Mouse (Mus musculus): Measurements from ENCODE around the gene Pdzrn3. TPM values are rescaled to one million over a fixed set of nuclear protein-coding genes. Genes with fewer than 3 reads are reported as not detected.

Pdzrn3 gene
- total RNA-seq, 1 experiment from 2014 or later = not detected

DNA sequence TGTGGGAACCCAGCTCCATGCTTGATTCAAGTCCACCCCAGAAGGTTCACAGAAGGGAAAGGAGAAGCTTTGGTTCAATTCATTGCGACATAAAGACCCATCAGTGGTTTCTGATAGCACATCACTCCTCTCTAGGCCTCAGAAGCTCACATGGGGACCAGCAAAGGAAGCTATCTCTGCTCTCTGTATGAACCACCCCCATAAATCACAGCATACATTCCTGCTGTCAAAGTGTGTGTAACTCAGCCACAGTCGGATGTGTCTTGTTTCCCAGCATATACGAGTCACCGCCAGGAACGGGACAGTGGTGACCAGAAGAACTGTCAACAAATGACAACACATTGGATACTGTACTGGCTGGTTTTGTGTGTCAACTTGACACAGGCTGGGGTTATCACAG is 47.3 kb downstream of the Pdzrn3 start:
- peak; percentile 69 for ATAC-seq (replicated peaks; ENCODE audit: low read depth, poor library complexity, severe bottlenecking)

DNA sequence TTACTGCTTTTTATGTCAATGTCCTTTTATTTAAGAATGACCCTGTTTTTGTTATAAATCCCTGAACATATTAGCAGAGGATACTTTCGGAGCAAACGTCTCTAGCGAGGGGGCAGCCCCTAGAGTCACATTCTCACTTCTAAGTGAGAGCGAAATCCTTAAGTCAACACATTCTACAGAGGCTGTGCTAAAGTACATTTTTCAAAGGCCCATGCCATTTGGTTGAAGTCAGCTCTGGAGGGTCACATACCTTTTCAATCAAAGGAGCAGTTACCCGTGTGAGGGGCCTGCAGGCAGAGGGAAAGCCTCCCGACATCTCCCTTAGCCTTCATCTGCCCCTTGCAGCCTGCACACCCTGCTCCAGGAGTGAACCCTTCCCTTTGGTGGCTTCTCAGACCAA is 48.2 kb downstream of the Pdzrn3 start:
- no peak for ATAC-seq (replicated peaks; ENCODE audit: low read depth, poor library complexity, severe bottlenecking)

DNA sequence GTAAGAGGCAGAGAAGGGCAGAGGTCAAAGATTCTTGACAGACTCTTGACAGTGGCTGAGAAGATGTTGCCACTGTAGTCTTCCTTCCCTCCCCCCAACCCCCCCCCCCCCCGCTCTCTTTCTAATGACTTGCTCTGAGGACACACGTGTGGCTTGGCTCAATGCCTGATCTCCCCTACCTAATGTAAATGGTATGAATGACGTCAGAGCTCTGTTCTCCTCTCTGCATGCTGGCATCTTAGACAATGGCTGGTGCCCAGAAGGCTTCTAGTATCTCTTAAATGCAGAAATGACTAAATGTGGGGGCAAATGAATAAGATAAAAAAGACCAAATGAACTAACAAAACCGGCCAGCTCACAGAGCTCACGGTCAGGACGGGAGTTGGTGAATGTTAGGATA is 49.2 kb downstream of the Pdzrn3 start:
- no peak; the same call in 1 of the 2 replicates for ATAC-seq (replicated peaks; ENCODE audit: low read depth, poor library complexity, severe bottlenecking)

DNA sequence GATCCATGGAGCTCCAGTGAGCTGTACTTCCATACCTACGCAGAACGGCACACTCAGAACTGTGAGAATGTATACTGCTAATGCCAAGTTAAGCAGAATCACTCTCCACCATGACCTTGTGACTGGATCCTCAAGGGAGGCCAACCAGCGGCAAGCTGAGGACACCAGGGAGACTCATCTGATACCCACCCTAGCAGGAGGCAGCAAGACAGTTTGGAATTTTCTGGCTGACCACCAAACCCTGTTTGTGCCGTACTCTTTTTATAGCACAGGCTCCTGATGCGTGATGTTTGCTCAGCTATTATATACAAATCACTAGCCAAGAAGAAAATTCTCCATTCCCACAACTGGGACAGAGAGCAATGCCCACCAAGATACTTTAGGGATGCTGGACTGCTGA is 50.0 kb downstream of the Pdzrn3 start:
- ATAC-seq (replicated peaks; ENCODE audit: low read depth, poor library complexity, severe bottlenecking) = no peak

DNA sequence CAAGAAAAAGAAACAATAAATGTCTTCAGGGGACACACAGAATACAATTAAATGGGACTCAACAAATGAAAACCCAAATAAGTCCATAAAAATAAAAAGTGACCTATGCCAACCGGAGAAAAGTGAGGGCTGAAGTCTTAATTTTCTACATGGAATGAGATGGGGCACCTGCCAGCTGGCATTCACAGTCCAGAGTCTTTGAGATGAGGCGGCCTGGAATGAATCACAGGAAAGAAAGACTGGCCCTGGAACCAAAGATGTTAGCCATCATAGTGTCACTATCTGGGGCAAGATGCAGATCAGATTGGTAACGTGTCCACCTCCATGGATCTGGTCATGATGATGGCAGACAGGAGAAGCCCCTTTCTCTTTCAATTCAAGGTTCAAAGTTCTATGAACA is 50.5 kb downstream of the Pdzrn3 start:
- no peak for ATAC-seq (replicated peaks; ENCODE audit: low read depth, poor library complexity, severe bottlenecking)

DNA sequence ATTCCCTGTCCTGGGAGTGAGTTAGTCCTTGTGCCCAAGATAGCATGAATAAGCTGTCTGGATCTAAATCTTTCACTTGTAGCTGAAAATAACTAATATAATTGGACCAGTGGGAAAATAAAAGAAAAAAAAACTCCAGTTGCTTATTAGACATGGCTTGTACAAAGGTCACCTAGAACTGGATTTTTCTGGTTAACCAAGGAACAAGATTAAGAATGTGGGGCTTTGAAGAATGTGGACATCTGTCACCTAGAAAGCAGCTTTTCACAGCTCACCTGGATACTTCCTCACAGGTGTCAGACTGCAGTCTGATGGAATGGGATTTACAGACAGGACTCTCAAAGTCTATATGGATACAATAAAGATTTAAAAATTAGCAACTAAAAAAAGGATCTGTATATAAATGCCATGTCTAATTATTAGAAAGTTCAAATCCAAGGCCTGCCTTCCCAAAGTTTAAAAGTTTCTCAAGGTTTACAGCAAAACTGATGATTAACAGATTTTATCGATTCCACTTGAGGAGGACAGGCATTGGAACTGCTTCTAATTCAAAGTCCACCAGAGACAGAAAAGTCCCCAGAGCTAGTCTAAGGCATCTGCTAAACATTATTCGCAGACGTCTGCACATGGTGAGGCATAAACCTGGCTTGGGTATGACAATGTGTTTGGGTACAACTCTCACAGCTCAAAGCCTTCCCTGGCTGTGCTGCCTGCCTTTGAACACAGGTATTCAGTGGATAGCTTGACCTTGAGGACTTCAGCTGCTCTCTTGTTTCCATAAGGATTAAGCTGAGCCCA is 51.7 kb downstream of the Pdzrn3 start:
- no peak for ATAC-seq (replicated peaks; ENCODE audit: low read depth, poor library complexity, severe bottlenecking)

DNA sequence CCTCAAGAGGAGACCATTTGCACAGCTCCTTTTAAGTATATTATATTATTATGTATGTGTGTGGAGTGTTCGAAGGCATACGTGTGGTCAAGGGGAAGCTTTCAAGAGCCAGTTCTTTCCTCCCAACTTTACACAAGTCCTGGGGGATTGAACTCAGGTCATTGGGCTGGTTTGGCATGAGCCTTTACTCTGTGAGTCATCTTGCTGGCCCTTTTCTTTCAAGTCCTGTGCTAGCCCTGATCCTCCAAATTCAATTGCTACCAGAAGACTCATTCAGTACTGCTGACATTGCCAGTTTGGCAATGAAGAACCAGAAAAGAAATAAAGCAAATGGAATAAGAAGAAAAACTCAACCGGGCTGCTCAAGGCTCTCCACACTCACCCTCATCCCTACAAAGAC is 55.1 kb downstream of the Pdzrn3 start:
- no peak for ATAC-seq (replicated peaks; ENCODE audit: low read depth, poor library complexity, severe bottlenecking)

DNA sequence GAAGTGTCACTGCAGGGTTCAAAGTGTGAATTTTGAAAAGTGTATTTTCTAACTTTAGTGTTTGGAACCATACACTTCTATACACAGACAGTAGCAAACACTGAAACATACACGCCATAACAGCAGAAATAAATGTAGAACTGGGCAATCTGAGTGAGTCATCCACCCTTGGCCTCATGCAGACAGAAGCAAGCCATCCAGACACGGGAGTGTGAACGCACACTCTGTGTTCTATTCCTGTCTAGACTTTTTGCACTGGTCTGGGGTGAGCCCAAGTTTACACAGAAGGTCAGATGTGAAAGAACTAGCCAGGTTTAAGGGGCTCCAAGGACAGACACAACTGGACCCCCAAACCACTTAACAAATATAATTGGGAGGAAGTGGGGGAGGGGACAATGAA is 57.3 kb downstream of the Pdzrn3 start:
- ATAC-seq (replicated peaks; ENCODE audit: low read depth, poor library complexity, severe bottlenecking) = no peak

DNA sequence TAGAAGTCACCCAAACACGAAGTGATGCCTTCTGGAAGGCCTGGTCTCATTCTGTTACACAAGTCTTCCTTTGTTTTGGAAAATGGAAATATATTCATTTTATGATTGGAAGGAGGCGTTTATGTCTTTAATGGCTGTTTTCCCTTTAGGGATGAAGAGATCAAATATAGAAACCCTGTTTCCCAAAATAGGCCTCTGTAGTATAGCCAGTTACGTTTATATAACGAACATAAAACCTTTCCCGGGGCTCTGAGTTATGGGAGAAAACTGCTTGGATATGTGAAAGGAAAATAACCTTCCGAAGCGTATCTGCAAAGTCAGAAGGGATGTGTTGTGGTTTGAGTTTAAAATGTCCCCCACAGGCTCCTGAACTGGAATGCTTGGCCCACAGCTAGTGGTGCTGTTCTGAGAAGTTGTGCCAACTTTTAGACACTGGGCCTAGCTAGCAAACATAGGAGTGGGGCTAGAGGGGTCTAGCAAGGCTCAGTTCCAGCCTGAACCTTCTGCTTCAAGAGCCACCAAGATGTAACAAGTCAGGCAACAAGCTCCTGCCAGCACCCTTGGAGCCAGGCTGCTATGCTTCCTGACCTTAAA is 58.2 kb downstream of the Pdzrn3 start:
- ATAC-seq (replicated peaks; ENCODE audit: low read depth, poor library complexity, severe bottlenecking) = no peak

DNA sequence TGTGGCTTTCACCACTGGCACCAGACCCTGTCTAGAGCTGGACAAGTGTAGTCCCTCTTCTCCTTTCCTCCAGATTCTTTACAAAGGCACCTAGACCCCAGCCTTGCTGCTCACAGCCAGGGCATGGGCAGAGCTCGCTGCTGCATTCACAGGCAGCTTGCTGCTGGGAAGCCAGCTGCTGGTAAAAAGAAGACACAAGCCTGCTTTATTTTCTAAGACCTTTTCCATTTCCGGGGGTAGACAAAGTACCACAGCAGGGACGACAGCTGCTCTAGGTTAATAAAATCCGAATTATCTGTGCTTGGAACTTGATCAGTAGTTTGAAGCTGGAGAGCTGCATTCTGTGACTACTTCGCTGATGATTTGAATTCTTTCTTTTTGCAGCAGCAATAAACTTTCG is 59.2 kb downstream of the Pdzrn3 start:
- ATAC-seq (replicated peaks; ENCODE audit: low read depth, poor library complexity, severe bottlenecking) = no peak

DNA sequence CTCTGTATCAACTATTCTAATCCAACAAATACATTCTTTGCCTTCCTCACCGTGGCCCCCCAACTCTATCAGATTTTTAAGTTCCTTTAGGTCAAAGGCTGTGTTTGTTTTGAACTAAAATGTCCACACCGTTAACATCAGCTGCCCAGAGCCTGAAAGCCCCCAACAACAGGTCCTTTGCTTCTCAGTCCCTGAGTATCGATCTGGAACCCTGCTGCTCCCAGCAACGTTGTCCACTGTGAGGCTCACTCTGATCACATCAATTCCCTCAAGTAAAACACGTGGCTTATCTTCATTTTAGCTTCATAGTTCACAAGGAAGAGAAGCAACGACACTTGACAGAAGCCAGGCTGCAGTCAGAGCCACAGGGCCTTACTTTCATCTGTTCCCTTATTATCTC is 66.3 kb downstream of the Pdzrn3 start:
- ATAC-seq (replicated peaks; ENCODE audit: low read depth, poor library complexity, severe bottlenecking) = no peak

DNA sequence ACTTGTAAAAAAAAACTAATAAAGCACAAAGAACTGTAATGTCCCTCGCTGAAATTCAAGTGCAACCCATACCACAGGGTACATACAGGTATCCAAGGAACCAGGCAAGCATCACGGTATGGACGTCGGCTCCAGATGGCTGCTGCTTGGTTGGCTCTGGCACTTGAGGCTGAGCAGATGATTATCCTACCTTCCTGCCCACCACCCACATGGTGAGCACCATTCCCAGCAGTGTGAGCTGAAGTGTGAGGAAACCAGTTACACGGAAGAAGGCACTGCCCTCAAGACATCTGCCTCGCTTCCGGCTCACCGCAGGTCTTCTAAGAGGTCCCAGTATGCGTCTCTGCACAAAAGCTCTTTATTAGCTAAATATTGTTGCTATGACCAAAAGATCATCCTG is 67.2 kb downstream of the Pdzrn3 start:
- no peak for ATAC-seq (replicated peaks; ENCODE audit: low read depth, poor library complexity, severe bottlenecking)

DNA sequence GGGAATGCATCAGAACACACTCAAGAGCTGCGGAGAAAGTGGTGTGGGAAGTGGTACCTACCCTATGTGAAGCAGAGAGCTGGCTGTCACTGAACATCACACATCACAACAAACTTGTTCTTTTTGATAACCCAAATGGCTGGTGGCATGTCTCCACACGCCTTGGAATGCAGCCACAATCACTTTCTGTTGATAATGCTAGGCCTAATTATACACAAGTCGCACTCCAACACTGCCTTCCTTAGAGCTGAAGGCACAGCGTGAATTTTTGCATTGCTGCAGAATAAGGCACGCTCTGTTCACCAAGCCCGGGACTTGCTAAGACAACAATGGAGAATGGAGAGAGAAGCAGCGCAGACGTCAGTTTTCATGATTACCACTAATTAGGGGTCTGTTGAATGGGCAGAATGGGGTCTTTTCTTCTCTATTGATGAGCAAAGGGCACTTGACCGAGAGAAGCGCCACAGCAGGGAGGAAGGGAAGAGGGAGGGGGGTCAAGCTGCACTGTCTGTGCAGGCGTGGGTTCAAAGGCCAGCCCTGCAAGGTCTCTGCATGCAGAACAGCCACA is 69.6 kb downstream of the Pdzrn3 start:
- ATAC-seq (replicated peaks; ENCODE audit: low read depth, poor library complexity, severe bottlenecking) = no peak

DNA sequence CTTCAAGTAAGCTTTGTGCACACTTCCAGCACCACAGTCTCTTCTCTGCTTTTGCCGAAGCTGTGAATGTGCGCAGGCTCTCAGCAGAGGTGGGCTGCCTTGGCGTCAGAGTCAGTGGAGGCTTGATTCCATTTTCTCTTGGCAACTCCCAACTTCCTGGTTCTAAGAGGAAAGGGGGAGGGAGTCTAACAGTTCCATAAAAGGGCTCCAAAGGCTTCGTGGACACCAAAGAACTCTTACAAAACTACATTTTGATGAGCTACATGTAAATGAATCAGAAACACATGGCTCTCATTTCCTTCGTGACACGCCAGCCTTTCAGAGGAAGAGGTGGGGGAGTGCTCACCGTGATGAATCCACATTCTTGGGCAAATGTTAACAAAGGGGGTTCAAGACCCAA is 70.9 kb downstream of the Pdzrn3 start:
- ATAC-seq (replicated peaks; ENCODE audit: low read depth, poor library complexity, severe bottlenecking) = no peak

DNA sequence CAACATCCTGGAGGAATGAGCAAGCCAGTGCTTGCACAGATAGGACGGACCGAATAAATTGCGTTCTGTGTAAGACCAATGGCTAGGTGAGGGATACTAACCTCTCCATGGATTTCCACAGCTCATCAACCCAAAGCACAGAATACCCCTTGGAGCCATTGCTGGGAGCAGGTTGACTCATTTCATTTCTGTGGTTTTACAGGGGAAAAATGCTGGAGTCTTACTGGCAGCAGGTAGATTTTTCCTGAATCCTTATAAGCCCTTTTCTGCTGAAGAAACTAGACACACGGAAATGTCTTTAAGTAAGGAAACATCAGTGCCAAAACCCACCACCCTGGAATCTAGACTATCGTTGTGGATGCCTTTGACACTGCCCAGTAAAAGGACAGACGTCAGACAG is 72.2 kb downstream of the Pdzrn3 start:
- ATAC-seq (replicated peaks; ENCODE audit: low read depth, poor library complexity, severe bottlenecking) = no peak

DNA sequence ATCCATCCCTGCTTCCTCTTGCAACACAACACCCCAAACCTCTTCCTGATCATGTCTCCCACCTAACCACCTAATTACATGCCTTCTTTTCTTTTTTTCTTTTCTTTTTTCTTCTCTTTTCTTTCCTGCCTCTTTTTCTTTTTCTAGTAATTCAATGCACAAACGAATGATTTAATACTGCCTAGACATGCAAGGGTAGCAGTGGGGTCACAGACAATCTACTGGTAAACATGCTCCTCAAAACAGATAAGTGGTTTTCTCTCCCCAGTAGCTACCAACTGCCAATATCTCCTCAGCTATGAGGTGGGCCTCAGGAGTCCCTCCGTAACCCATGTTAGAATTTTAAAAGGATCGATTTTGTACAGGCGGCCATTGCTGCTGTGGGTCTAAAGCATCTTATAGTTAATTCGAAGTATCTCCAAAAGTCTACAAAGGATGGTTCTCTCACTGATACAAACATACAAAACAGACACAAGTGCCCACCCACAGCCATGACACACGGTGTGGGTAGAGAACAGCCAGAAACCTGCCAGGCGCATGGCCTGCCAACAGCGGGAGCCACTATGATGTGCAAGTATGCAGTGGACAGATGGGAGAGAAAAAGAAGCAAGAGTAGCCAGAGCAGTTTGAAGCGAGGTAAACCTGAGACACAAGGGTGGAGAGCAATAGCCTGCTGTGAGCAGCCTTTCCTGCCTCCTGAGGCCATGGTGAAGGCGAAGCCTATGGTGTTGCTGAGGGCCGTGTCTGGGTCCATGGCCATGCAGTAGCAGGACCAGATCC is 73.5 kb downstream of the Pdzrn3 start:
- 0 out of 2 replicates have a peak, but pooled peaks have one; percentile 33 for ATAC-seq (replicated peaks; ENCODE audit: low read depth, poor library complexity, severe bottlenecking)

DNA sequence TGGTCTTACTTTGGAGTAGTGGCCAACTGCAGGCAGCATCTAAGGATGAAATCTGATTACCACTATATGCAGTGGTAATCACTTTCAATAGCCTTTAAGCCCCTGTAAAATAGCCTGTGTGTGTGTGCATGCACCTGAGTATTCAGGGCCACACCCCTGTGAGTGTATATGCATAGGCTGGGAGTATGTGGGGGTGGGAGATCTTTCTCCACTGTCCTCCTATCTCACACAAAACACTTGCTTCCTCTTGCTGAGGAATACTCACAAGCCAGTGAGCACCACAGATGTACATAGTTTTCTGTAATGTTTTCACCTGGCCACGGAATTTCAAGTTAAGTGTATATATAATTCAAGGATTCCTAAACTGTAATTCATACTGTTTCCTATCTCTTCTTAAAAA is 74.2 kb downstream of the Pdzrn3 start:
- peak; percentile 48; the same call in 1 of the 2 replicates for ATAC-seq (replicated peaks; ENCODE audit: low read depth, poor library complexity, severe bottlenecking)

DNA sequence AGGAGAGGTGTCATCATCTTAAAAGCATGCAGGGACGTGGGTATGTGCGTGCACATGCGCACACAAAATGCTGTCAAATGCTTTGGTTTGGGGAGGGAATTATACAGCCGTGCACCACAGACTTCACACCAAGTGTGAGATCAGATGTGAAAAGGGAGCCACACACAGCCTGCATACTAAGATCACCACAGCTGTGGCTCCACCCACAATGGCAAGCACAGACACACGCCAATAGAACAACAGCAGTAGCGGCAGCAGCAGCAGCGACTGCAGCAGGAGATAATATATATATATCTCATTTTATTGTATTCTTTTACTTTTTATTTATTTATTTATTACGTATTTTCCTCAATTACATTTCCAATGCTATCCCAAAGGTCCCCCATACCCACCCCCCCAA is 76.5 kb downstream of the Pdzrn3 start:
- no peak; the same call in 1 of the 2 replicates for ATAC-seq (replicated peaks; ENCODE audit: low read depth, poor library complexity, severe bottlenecking)

DNA sequence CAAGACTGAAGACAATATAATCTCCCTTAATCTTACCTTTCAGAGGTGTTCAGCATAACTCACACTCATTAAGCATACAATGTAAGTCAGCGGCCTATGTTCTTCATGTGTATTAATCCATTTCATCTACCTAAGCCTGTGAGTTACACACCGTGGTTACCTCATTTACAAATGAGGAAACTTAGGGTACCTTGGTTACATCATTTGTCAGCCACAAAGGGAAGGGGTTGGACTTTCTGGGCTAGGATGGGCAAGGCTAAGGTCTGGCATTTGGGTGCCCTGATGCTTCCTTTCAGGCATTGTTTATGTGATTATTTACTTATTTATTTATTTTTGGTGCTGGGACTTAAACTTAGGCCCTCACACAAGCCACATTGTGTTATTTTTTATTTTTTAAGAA is 78.3 kb downstream of the Pdzrn3 start:
- ATAC-seq (replicated peaks; ENCODE audit: low read depth, poor library complexity, severe bottlenecking) = no peak

DNA sequence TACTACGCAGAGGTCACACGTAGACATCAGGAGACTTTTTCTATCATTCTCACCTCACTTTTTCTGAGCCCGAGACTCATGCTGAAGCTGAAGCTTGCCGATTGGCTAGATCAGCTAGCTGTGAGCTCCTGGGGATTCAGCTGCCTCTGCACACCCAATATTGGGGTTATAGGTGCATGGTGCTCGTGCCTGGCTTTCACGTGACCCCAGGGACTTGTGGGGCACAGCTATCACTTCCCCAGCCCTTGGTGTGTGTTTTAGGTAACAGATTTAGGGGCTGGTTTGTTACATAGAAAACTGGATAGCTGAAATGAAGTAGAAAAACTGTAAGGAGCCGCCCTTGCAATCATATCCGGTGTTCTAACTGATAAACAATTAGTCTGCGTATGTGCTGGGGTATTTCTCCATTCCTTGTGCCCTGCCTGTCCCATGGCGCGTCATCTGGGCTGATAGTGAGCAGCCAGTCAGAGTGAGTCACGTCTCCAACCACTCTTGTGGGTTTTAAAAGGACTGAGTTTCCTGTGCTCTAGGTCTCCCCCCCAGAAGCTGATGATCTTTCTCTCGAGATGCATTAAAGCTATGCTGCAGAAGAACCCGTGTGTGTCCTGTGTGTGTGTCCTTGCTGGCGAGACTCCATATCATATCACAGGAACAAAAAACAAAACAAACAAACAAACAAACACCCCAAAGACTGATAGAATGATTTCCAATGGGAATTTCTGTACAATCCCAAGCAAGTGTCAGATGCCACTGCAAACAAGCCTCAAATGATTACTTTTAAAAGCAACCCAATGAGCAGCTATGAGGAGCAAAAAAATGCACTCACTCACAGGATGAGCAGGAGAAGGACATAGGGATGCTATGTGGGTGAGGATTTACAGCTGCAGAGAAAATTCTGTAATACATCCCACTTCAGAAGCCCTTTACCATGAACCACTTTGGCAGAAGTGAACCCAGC is 79.9 kb downstream of the Pdzrn3 start:
- ATAC-seq (replicated peaks; ENCODE audit: low read depth, poor library complexity, severe bottlenecking) = no peak
